Mouse (Mus musculus): ENCODE data around the gene Gzmd. TPM values are rescaled to one million over a fixed set of nuclear protein-coding genes. Genes with fewer than 3 reads are reported as not detected.
"Not testable (repeated sequence)": the region's sequence is repeated elsewhere in the genome, so short reads cannot be mapped to it uniquely, and the experiment has no call there.

Gzmd gene
- polyA plus RNA-seq (2015; fragmentation: Nextera tagmentation; extraction: Ambion mirVana): not detected in 2 replicates

DNA sequence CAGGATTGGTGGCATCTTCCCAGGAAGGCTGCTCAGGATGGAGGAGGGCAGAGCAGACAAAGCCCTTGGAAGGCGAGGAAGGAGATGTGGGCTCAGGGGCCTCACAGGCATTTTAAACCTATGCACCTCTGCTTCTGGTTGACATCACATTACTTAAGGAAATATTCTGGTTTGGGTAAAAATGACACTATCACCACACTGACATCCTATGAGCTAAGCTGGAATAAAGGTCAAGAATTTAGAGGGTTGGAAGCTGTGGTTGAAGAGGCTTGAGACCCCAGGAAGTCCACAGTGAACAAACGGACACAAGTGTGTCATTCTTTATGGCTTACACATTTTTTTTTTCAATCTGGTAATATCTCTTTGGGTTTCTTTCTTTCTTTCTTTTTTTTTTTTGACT lies at the start of gene Gzmd:
Gzmd (minus strand) TSS at position 101 of the 400 bp plus-strand sequence.
- WGBS: 76% methylated on average over 2 of the region's 2 CpGs
- H3K9me3 ChIP-seq; H3K9ac ChIP-seq; ATAC-seq (ENCODE audit: insufficient number of reproducible peaks, insufficient read depth, low FRiP score, low TSS enrichment, low read depth); H3K4me3 ChIP-seq; H3K36me3 ChIP-seq; H3K27ac ChIP-seq; H3K4me1 ChIP-seq; H3K4me2 ChIP-seq; H3K27me3 ChIP-seq: not testable (repeated sequence)

- not testable (repeated sequence) for H3K9me3 ChIP-seq; H3K27me3 ChIP-seq; H3K4me3 ChIP-seq; H3K4me2 ChIP-seq; H3K4me1 ChIP-seq; H3K9ac ChIP-seq; ATAC-seq (ENCODE audit: insufficient number of reproducible peaks, insufficient read depth, low FRiP score, low TSS enrichment, low read depth); H3K36me3 ChIP-seq; H3K27ac ChIP-seq
- 24% methylated on average over 8 of the region's 8 CpGs for WGBS
Measured at GRCm38 (mm10) chr14:56177651-56178050, 45.2 kb upstream of the Gzmd start.

GRCm38 (mm10) chr14:56174499-56174898 lies 42.1 kb upstream of the Gzmd start, which contains the start of gene Gzmn:
Gzmn (minus strand) TSS chr14:56174599.
- no peak within 1 kb of the TSS for H3K4me2 ChIP-seq
- H3K36me3 ChIP-seq: no peaks in the 10 kb centered on the region
- H3K27ac ChIP-seq: no peak within 1 kb of the TSS
- H3K4me1 ChIP-seq: no peaks in the 10 kb centered on the region
- H3K9me3 ChIP-seq: no peaks in the 10 kb centered on the region
- no peak within 1 kb of the TSS for H3K4me3 ChIP-seq
- no peaks in the 10 kb centered on the region for H3K27me3 ChIP-seq
- ATAC-seq (ENCODE audit: insufficient number of reproducible peaks, insufficient read depth, low FRiP score, low TSS enrichment, low read depth): no peak
- H3K9ac ChIP-seq: no peak within 1 kb of the TSS
- WGBS: 91% methylated on average over 5 of the region's 5 CpGs

DNA sequence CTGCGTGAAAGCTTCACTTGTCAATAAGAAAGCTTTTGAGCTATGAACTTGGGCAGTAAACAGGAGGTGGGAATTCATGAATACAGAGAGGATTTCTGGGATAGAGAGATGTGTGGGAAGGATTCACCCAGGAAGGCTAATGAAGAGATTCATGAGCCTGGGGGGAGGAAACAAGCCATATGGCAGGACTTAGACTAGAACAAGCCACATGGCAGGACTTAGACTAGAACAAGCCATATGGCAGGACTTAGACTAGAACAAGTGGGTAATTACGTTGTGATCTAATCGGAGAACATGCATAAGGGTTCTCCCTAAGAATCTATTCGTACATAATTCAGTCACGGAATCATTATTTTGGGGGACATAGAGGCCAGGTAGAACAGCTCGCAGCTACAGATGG lies 41.0 kb upstream of the Gzmd start:
- Histone ChIP-seq H3K9me3 (no peaks in the 10 kb centered on the region), H3K36me3 (no peaks in the 10 kb centered on the region), H3K4me1 (no peaks in the 10 kb centered on the region), H3K4me3 (no peak overlapping the region), H3K27me3 (no peaks in the 10 kb centered on the region), H3K4me2 (no peak overlapping the region), H3K9ac (no peak overlapping the region), H3K27ac (no peak overlapping the region)
- 91% methylated on average over 6 of the region's 6 CpGs for WGBS
- ATAC-seq (ENCODE audit: insufficient number of reproducible peaks, insufficient read depth, low FRiP score, low TSS enrichment, low read depth): no peak

- H3K9ac ChIP-seq: no peak overlapping the region
- no peak overlapping the region for H3K27ac ChIP-seq
- no peak overlapping the region for H3K4me3 ChIP-seq
- H3K9me3 ChIP-seq: no peaks in the 10 kb centered on the region
- 90% methylated on average over 5 of the region's 5 CpGs for WGBS
- no peak for ATAC-seq (ENCODE audit: insufficient number of reproducible peaks, insufficient read depth, low FRiP score, low TSS enrichment, low read depth)
- H3K27me3 ChIP-seq: no peaks in the 10 kb centered on the region
- no peak overlapping the region for H3K4me2 ChIP-seq
- no peaks in the 10 kb centered on the region for H3K36me3 ChIP-seq
- no peaks in the 10 kb centered on the region for H3K4me1 ChIP-seq
Measured at GRCm38 (mm10) chr14:56172744-56173143, 40.3 kb upstream of the Gzmd start.

GRCm38 (mm10) chr14:56168009-56168408 lies 35.6 kb upstream of the Gzmd start:
- no peaks in the 10 kb centered on the region for H3K36me3 ChIP-seq
- no peak for ATAC-seq (ENCODE audit: insufficient number of reproducible peaks, insufficient read depth, low FRiP score, low TSS enrichment, low read depth)
- no peaks in the 10 kb centered on the region for H3K4me1 ChIP-seq
- H3K4me3 ChIP-seq: no peak overlapping the region
- H3K27me3 ChIP-seq: no peaks in the 10 kb centered on the region
- 77% methylated on average over 6 of the region's 6 CpGs for WGBS
- H3K9me3 ChIP-seq: no peaks in the 10 kb centered on the region
- no peak overlapping the region for H3K27ac ChIP-seq
- H3K9ac ChIP-seq: no peak overlapping the region
- H3K4me2 ChIP-seq: no peak overlapping the region

DNA sequence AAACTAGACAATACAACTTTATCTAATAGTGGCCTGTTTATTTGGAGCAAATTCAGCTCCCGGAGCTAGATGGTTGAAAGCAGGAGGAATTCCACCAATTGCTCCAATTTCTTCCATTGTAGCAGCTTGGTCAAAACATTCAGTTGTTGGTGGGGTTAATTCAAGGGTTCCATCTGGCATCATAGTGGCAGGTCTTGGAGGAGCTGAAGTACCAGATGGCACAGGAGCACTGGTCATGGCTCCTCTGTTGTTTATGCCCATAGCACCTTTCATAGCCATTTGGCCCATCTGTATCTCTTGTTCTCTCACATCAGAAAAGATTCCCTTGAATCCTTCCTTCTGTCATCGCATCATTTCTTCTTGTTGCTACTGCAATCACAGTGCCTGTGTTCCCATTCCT lies 29.7 kb upstream of the Gzmd start:
- Histone ChIP-seq H3K4me3 (no peak overlapping the region), H3K4me1 (no peaks in the 10 kb centered on the region), H3K36me3 (no peaks in the 10 kb centered on the region), H3K27me3 (no peaks in the 10 kb centered on the region), H3K27ac (no peak overlapping the region), H3K9ac (no peak overlapping the region), H3K9me3 (no peaks in the 10 kb centered on the region), H3K4me2 (no peak overlapping the region)
- 81% methylated on average over 2 of the region's 2 CpGs for WGBS
- ATAC-seq (ENCODE audit: insufficient number of reproducible peaks, insufficient read depth, low FRiP score, low TSS enrichment, low read depth): no peak

GRCm38 (mm10) chr14:56159479-56159878 lies 27.1 kb upstream of the Gzmd start, which contains the start of gene Gzmg:
Gzmg (minus strand) TSS chr14:56159579.
- not testable (repeated sequence) for H3K36me3 ChIP-seq; H3K9ac ChIP-seq; H3K27ac ChIP-seq; H3K9me3 ChIP-seq; H3K27me3 ChIP-seq; H3K4me3 ChIP-seq; H3K4me1 ChIP-seq; H3K4me2 ChIP-seq; ATAC-seq (ENCODE audit: insufficient number of reproducible peaks, insufficient read depth, low FRiP score, low TSS enrichment, low read depth)
- 82% methylated on average over 2 of the region's 2 CpGs for WGBS

DNA sequence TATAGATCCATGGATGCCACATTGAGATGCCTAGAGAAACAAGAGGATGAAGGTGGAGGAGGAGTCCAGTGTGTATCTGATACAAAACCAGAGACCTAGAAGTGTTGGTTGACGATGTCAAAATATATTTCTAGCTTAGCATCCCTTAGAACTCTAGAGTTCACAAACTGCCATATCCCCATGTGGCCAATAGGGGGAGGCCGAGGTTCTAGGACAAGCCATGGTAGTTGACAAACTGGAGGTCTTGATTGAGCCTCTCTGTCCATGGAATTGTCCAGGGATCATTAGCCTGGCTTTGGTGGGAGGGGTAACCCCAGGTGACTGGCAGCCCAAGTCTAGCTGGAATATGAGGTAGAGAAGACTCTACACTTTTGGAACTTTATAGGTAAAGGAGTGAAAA lies 22.9 kb upstream of the Gzmd start:
- H3K4me1 ChIP-seq: no peaks in the 10 kb centered on the region
- 73% methylated on average over 2 of the region's 2 CpGs for WGBS
- no peak overlapping the region for H3K4me3 ChIP-seq
- no peaks in the 10 kb centered on the region for H3K36me3 ChIP-seq
- ATAC-seq (ENCODE audit: insufficient number of reproducible peaks, insufficient read depth, low FRiP score, low TSS enrichment, low read depth): no peak
- no peak overlapping the region for H3K27ac ChIP-seq
- no peaks in the 10 kb centered on the region for H3K9me3 ChIP-seq
- H3K4me2 ChIP-seq: no peak overlapping the region
- no peaks in the 10 kb centered on the region for H3K27me3 ChIP-seq
- no peak overlapping the region for H3K9ac ChIP-seq

GRCm38 (mm10) chr14:56133675-56134074 lies 1.3 kb upstream of the Gzmd start:
- ATAC-seq (ENCODE audit: insufficient number of reproducible peaks, insufficient read depth, low FRiP score, low TSS enrichment, low read depth); H3K4me3 ChIP-seq; H3K27ac ChIP-seq; H3K9ac ChIP-seq; H3K36me3 ChIP-seq; H3K27me3 ChIP-seq; H3K4me1 ChIP-seq; H3K4me2 ChIP-seq; H3K9me3 ChIP-seq: not testable (repeated sequence)
- WGBS: 89% methylated on average over 1 of the region's 1 CpGs

DNA sequence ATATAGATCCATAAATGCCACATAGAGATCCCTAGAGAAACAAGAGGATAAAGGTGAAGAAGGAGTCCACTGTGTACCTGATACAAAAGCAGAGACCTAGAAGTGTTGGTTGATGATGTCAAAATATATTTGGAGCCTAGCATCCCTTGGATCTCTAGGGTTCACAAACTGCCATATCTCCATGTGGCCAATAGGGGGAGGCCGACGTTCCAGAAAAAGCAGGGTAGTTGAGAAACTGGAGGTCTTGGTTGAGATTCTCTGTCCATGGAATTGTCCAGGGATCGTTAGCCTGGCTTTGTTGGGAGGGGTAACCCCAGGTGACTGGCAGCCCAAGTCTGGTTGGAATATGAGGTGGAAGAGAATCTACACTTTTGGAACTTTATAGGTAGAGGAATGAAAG lies 4.1 kb downstream of the Gzmd start:
- Histone ChIP-seq H3K4me1 (no peaks in the 10 kb centered on the region), H3K4me3 (no peak overlapping the region), H3K27me3 (no peaks in the 10 kb centered on the region), H3K36me3 (no peaks in the 10 kb centered on the region), H3K27ac (no peak overlapping the region), H3K9ac (no peak overlapping the region), H3K4me2 (no peak overlapping the region), H3K9me3 (no peaks in the 10 kb centered on the region)
- 43% methylated on average over 3 of the region's 3 CpGs for WGBS
- no peak for ATAC-seq (ENCODE audit: insufficient number of reproducible peaks, insufficient read depth, low FRiP score, low TSS enrichment, low read depth)

GRCm38 (mm10) chr14:56123516-56123915 lies 8.9 kb downstream of the Gzmd start:
- Histone ChIP-seq H3K4me1 (no peaks in the 10 kb centered on the region), H3K27me3 (no peaks in the 10 kb centered on the region), H3K36me3 (no peaks in the 10 kb centered on the region), H3K9me3 (no peaks in the 10 kb centered on the region), H3K4me3 (no peak overlapping the region), H3K27ac (no peak overlapping the region), H3K4me2 (no peak overlapping the region), H3K9ac (no peak overlapping the region)
- 78% methylated on average over 3 of the region's 3 CpGs for WGBS
- no peak for ATAC-seq (ENCODE audit: insufficient number of reproducible peaks, insufficient read depth, low FRiP score, low TSS enrichment, low read depth)

- Histone ChIP-seq H3K9me3 (no peaks in the 10 kb centered on the region), H3K27me3 (no peaks in the 10 kb centered on the region), H3K27ac (no peak within 1 kb of the TSS), H3K4me3 (no peak within 1 kb of the TSS), H3K4me1 (no peaks in the 10 kb centered on the region), H3K4me2 (no peak within 1 kb of the TSS), H3K36me3 (no peaks in the 10 kb centered on the region), H3K9ac (no peak within 1 kb of the TSS)
- ATAC-seq (ENCODE audit: insufficient number of reproducible peaks, insufficient read depth, low FRiP score, low TSS enrichment, low read depth): no peak
Measured at GRCm38 (mm10) chr14:56120525-56120924, 11.9 kb downstream of the Gzmd start, which contains the start of gene Gzme. Gzme (minus strand) TSS chr14:56120625.
